Mouse (Mus musculus): ENCODE data around the gene Tnfaip6. TPM values are rescaled to one million over a fixed set of nuclear protein-coding genes. Genes with fewer than 3 reads are reported as not detected.

Tnfaip6 gene
- total RNA-seq, 2 experiments from 2014 or later, result 0.99 to 1.2 TPM

DNA sequence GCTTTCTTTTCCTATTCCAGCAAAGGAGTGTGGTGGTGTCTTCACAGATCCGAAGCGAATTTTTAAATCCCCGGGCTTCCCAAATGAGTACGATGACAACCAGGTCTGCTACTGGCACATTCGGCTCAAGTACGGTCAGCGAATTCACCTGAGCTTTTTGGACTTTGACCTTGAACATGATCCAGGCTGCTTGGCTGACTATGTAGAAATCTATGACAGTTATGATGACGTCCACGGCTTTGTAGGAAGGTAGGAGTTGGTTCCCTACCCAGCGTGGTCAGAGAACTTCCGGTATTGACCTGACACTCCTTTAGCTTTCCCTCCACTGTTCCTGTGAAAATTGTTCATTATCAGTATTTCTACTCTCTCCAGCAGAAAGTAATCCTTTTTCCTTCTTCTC is 13.0 kb downstream of the Tnfaip6 start:
- no peak for DNase-seq (ENCODE audit: low spot score in 2 of 2)

DNA sequence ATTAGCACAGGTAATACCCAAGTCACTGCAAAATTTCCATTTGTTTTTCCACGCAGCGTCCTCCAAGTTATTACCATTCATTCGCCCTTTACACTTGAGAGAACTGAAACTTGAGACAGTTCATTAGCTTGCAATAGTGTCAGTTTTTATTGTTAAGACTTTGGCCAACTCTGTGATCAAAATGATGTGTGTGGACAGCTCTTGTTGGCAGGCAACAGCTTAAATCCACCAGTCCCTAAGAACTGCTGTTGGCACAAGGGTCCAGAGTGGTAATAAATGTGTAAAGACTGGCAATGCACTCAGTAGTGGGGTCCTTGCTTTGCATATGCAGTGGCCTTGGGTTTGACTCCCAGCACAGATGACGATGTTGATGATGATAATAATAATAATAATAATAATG is 14.5 kb downstream of the Tnfaip6 start:
- no peak for DNase-seq (ENCODE audit: low spot score in 2 of 2)

GRCm38 (mm10) chr2:52053502-52053901 is 15.7 kb downstream of the Tnfaip6 start:
- no peak for DNase-seq (ENCODE audit: low spot score in 2 of 2)

DNA sequence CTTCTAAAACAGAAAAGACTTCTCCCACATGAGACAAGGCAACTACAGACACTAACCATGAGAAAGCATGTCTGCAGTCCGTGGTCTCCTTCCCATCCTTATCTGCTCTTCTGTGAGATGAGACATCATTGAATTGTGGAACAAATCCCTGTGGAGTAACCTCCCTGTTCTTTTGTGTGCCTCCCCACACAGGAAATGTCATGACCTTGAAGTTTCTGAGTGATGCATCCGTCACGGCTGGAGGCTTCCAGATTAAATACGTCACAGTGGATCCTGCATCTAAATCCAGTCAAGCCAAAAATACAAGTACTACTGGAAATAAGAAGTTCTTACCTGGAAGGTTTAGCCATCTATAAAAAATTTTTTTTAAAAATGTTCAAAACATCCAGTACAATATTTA is 17.8 kb downstream of the Tnfaip6 start:
- DNase-seq (ENCODE audit: low spot score in 2 of 2), result no peak

GRCm38 (mm10) chr2:52057099-52057498 is 19.3 kb downstream of the Tnfaip6 start:
- DNase-seq (ENCODE audit: low spot score in 2 of 2), result no peak

DNA sequence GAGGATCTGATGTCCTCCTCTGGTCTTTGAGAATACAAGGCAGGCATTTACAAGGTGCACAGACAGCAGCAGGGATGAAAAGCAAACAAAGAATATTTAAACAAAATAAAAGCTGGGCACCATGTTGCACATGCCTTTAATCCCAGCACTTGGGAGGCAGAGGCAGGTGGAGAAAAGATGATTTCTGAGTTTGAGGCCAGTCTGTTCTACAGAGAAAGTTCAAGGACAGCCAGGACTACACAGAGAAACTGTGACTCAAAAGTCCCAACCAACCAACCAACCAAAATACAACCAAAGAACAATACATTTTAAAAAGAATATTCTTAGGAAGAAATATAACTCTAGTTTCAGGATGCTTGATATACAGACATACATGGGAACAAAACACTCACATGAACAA is 19.9 kb downstream of the Tnfaip6 start:
- DNase-seq (ENCODE audit: low spot score in 2 of 2), result no peak

DNA sequence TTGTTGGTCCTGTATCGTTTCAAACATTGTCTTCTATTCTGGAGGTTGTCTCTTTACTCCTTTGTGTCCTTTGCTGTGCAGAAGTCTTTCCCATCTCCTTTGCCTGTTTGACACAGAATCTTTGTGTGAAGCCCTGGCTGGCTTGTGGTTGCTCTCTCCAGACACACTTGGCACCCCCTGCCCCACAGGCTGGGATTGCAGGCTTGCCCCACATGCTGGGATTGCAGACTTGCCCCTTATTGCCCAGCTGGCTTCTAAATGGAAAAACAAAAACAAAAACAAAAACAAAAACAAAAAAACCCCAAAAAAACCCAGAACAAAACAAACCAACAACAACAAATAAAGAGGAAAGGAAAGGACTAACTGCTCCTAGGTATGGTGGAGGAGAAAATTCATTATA is 30.8 kb downstream of the Tnfaip6 start:
- DNase-seq (ENCODE audit: low spot score in 2 of 2), result no peak

GRCm38 (mm10) chr2:52070816-52071215 is 33.0 kb downstream of the Tnfaip6 start:
- DNase-seq (ENCODE audit: low spot score in 2 of 2), result no peak

GRCm38 (mm10) chr2:52071241-52071991 is 33.6 kb downstream of the Tnfaip6 start:
- no peak for DNase-seq (ENCODE audit: low spot score in 2 of 2)

- no peak for DNase-seq (ENCODE audit: low spot score in 2 of 2)
These were observed 34.3 kb downstream of the Tnfaip6 start for GRCm38 (mm10) chr2:52072065-52072490.

DNA sequence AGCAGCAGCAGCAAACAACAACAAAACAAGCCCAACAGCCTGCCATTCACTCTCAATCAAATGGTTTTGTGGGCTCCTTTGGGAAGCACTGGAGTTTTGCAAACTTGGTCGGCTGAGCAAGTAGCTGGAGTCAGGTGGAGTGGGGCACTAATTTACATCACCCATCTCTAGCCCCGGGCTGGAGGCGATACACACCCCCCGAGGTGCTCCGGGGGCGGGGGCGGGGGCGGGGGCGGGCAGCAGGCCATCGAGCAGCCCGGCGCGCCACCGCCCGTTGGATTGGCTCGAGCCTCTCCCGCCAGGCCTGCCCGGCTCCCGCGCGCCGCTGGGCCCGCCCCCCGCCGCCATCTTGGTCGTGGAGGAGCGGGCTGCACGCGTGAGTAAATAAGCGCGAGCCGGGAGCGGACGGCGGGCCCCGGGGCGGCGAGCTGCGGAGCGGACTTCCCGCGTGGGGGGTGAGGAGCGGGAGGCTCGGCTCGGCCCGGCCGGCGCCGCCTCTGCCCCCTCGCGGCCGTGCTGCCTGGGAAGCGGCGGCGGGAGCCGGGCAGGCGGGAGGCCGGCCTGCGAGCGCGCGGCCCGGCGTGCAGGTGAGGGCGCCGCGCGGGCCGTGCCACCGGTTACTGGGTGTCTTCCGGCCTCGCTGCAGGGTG is 34.8 kb downstream of the Tnfaip6 start, which contains the start of gene Rif1:
TSS of gene Rif1 (plus strand) at position 342 of the 650 bp plus-strand sequence.
- peak; percentile 76 to 82 for DNase-seq (ENCODE audit: low spot score in 2 of 2)

DNA sequence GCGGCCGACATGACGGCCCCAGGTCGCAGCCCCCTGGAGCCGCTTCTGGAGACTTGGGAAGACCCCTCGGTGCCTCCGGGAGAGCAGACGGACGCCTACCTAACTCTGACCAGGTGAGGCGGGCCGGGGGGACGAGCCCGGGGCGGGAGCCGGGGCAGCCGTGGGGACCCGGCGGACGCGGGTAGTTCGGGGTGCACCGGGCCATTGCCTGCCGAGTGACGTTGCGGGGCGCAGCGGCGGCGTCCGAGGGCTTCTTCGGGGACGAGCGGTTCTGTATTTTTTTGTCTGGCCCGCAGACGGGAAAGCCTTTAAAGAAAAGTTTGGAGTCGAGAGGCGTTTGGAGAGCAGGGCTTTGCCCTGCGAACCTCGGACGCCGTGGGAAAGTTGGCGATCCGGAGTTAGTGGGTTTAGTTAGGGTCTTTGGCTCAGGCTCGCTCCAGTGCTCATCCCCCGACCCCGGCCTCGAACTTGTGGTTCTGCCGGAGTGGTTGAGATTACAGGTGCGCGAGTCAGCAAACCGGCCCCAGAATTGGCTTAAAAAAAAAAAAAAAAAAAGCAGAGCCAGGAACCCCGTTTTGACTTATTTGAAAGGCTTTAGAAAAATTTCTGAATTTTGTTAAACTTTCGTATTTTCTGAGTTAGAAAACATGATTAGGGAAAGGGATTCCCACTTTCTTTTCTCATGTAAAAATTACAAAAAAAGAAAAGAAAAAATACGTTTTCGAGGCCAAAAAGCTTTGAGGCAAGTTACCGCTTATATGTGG is 35.5 kb downstream of the Tnfaip6 start:
- DNase-seq (ENCODE audit: low spot score in 2 of 2), result peak in 1 of 2 experiments; percentile 16

DNA sequence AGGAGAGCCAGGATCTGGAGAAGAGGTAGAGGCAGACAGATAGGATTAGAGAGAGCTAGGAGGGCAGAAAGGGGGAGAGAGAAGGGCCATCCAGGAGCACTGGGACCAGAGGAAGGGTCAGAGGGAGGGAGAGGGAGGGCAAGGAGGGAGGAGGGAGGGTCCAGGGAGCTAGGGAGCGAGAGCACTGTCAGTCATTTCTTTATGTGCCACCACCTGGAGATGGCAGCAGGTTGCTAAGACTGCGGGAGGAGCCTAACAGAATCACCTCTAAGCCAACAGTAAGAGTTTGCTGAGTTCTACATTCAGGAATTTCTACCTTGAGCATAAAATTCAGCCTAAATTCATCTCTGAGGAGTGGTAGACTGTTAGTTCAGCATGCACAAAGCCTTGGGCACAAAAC is 40.9 kb downstream of the Tnfaip6 start:
- DNase-seq (ENCODE audit: low spot score in 2 of 2), result no peak

- no peak for DNase-seq (ENCODE audit: low spot score in 2 of 2)
These were observed 46.2 kb downstream of the Tnfaip6 start for GRCm38 (mm10) chr2:52084013-52084412.

- no peak for DNase-seq (ENCODE audit: low spot score in 2 of 2)
These were observed 46.8 kb downstream of the Tnfaip6 start for GRCm38 (mm10) chr2:52084571-52084970.

Other genes with a start within 250 kb of the Tnfaip6 start
- 10 to 100 TPM; 21.7 to 21.8 TPM for gene Rbm43, start 102.8 kb upstream of the Tnfaip6 start, total RNA-seq (2021)
- gene Nmi, start 64.5 kb upstream of the Tnfaip6 start, total RNA-seq (2021), result 1 to 10 TPM; 2.2 to 2.3 TPM
- 10 to 100 TPM; 20.8 to 24.3 TPM for gene Rif1, start 34.8 kb downstream of the Tnfaip6 start, total RNA-seq (2021)